Mouse (Mus musculus): ENCODE results near the gene Gm28041. TPM values are rescaled to one million over a fixed set of nuclear protein-coding genes. Genes with fewer than 3 reads are reported as not detected.
A peak's percentile ranks its signal among the peaks of the same experiment; 100 is the strongest.

Gm28041 gene
- polyA plus RNA-seq, 1 experiment from 2014 or later: not detected

- no peak for ATAC-seq (ENCODE audit: low read depth)
- Histone ChIP-seq H3K36me3 (peaks cover 11% of the 10 kb centered on the region; the same call in 1 of the 2 replicates), H3K9me3 (no peaks in the 10 kb centered on the region), H3K4me3 (no peak overlapping the region), H3K27me3 (no peaks in the 10 kb centered on the region), H3K4me1 (replicated peaks) (no peaks in the 10 kb centered on the region), H3K4me2 (no peak overlapping the region), H3K27ac (replicated peaks) (no peak overlapping the region), H3K9ac (no peak overlapping the region)
- 93% methylated on average over 2 of the region's 2 CpGs for WGBS
These were observed 32.1 kb downstream of the Gm28041 start for GRCm38 (mm10) chr13:67343422-67343821.

GRCm38 (mm10) chr13:67332877-67333276 lies 42.7 kb downstream of the Gm28041 start:
- WGBS: 72% methylated on average over 1 of the region's 1 CpGs
- peak overlapping the region; percentile 78 for H3K9ac ChIP-seq
- no peaks in the 10 kb centered on the region for H3K9me3 ChIP-seq
- no peak overlapping the region for H3K27ac ChIP-seq (replicated peaks)
- peak overlapping the region; percentile 70 for H3K4me2 ChIP-seq
- peaks cover 10% of the 10 kb centered on the region for H3K4me1 ChIP-seq (replicated peaks)
- peak; percentile 58 for ATAC-seq (ENCODE audit: low read depth)
- H3K36me3 ChIP-seq: no peaks in the 10 kb centered on the region
- H3K27me3 ChIP-seq: no peaks in the 10 kb centered on the region
- H3K4me3 ChIP-seq: peak overlapping the region; percentile 49

- Histone ChIP-seq H3K9ac (peak within 1 kb of the TSS; percentile 78), H3K4me2 (peak within 1 kb of the TSS; percentile 70), H3K27me3 (no peaks in the 10 kb centered on the region), H3K27ac (replicated peaks) (no peak within 1 kb of the TSS), H3K4me3 (peak within 1 kb of the TSS; percentile 49), H3K9me3 (no peaks in the 10 kb centered on the region), H3K4me1 (replicated peaks) (peaks cover 10% of the 10 kb centered on the region), H3K36me3 (no peaks in the 10 kb centered on the region)
- peak; percentile 92 for ATAC-seq (ENCODE audit: low read depth)
- WGBS: 17% methylated on average over 17 of the region's 17 CpGs
These were observed 43.4 kb downstream of the Gm28041 start, which contains the start of gene Zfp595 for GRCm38 (mm10) chr13:67332019-67332724. Gene Zfp595, minus strand, starts transcription at chr13:67332570.

GRCm38 (mm10) chr13:67306718-67307117 lies 68.8 kb downstream of the Gm28041 start:
- Histone ChIP-seq H3K9me3 (no peaks in the 10 kb centered on the region), H3K27me3 (no peaks in the 10 kb centered on the region), H3K4me2 (peak overlapping the region; percentile 82), H3K9ac (peak overlapping the region; percentile 88), H3K4me1 (replicated peaks) (peaks cover 12% of the 10 kb centered on the region), H3K36me3 (no peaks in the 10 kb centered on the region), H3K27ac (replicated peaks) (peak overlapping the region; percentile 35; the same call in 1 of the 2 replicates), H3K4me3 (peak overlapping the region; percentile 74)
- ATAC-seq (ENCODE audit: low read depth): peak; percentile 81
- WGBS: 33% methylated on average over 5 of the region's 5 CpGs

- peak within 1 kb of the TSS; percentile 82 for H3K4me2 ChIP-seq
- peak within 1 kb of the TSS; percentile 88 for H3K9ac ChIP-seq
- peak within 1 kb of the TSS; percentile 74 for H3K4me3 ChIP-seq
- H3K4me1 ChIP-seq (replicated peaks): peaks cover 12% of the 10 kb centered on the region
- H3K9me3 ChIP-seq: no peaks in the 10 kb centered on the region
- 9% methylated on average over 16 of the region's 16 CpGs for WGBS
- no peaks in the 10 kb centered on the region for H3K27me3 ChIP-seq
- peak; percentile 100 for ATAC-seq (ENCODE audit: low read depth)
- no peaks in the 10 kb centered on the region for H3K36me3 ChIP-seq
- H3K27ac ChIP-seq (replicated peaks): peak within 1 kb of the TSS; percentile 38; the same call in 1 of the 2 replicates
These were observed 69.5 kb downstream of the Gm28041 start, which contains the start of gene Zfp457 for GRCm38 (mm10) chr13:67305822-67306672. Gene Zfp457, minus strand, starts transcription at chr13:67306485.

Other genes with a start within 250 kb of the Gm28041 start
- gene Rsl1, start 202.6 kb downstream of the Gm28041 start, polyA plus RNA-seq (2015; fragmentation: Nextera tagmentation; extraction: Ambion mirVana): 7.1 and 7.5 TPM in 2 replicates
- 2.0 and 3.1 TPM in 2 replicates for gene Zfp455, start 181.2 kb downstream of the Gm28041 start, polyA plus RNA-seq (2015; fragmentation: Nextera tagmentation; extraction: Ambion mirVana)
- 5.1 and 5.9 TPM in 2 replicates for gene Zfp458, start 97.3 kb downstream of the Gm28041 start, polyA plus RNA-seq (2015; fragmentation: Nextera tagmentation; extraction: Ambion mirVana)
- 0.88 and 1.2 TPM in 2 replicates for gene Zfp457, start 69.2 kb downstream of the Gm28041 start, polyA plus RNA-seq (2015; fragmentation: Nextera tagmentation; extraction: Ambion mirVana)
- gene Zfp595, start 43.2 kb downstream of the Gm28041 start, polyA plus RNA-seq (2015; fragmentation: Nextera tagmentation; extraction: Ambion mirVana): 1.6 and 2.2 TPM in 2 replicates
- gene Gm28044, start 15.2 kb downstream of the Gm28041 start, polyA plus RNA-seq (2015; fragmentation: Nextera tagmentation; extraction: Ambion mirVana): not detected in 2 replicates
- gene Zfp953, start 15.1 kb downstream of the Gm28041 start, polyA plus RNA-seq (2015; fragmentation: Nextera tagmentation; extraction: Ambion mirVana): 0.82 and 1.0 TPM in 2 replicates
- gene Zfp456, start 77 bp upstream of the Gm28041 start, polyA plus RNA-seq (2015; fragmentation: Nextera tagmentation; extraction: Ambion mirVana): 1.3 and 1.5 TPM in 2 replicates
- 3.8 and 4.2 TPM in 2 replicates for gene Zfp429, start 24.1 kb upstream of the Gm28041 start, polyA plus RNA-seq (2015; fragmentation: Nextera tagmentation; extraction: Ambion mirVana)
- 0.73 and 0.91 TPM in 2 replicates for gene Zfp459, start 45.7 kb upstream of the Gm28041 start, polyA plus RNA-seq (2015; fragmentation: Nextera tagmentation; extraction: Ambion mirVana)
- 5.6 and 6.5 TPM in 2 replicates for gene Zfp874a, start 75.9 kb upstream of the Gm28041 start, polyA plus RNA-seq (2015; fragmentation: Nextera tagmentation; extraction: Ambion mirVana)
- gene Zfp874b, start 108.5 kb upstream of the Gm28041 start, polyA plus RNA-seq (2015; fragmentation: Nextera tagmentation; extraction: Ambion mirVana): 2.5 TPM in 2 replicates
- gene Zfp58, start 124.8 kb upstream of the Gm28041 start, polyA plus RNA-seq (2015; fragmentation: Nextera tagmentation; extraction: Ambion mirVana): 12.8 and 14.2 TPM in 2 replicates
- not detected in 2 replicates for gene Gm26965, start 150.4 kb upstream of the Gm28041 start, polyA plus RNA-seq (2015; fragmentation: Nextera tagmentation; extraction: Ambion mirVana)
- gene Zfp87, start 150.4 kb upstream of the Gm28041 start, polyA plus RNA-seq (2015; fragmentation: Nextera tagmentation; extraction: Ambion mirVana): 31.8 and 33.5 TPM in 2 replicates
- gene Zfp748, start 178.1 kb upstream of the Gm28041 start, polyA plus RNA-seq (2015; fragmentation: Nextera tagmentation; extraction: Ambion mirVana): 14.0 and 15.5 TPM in 2 replicates
- gene Zfp729b, start 234.0 kb upstream of the Gm28041 start, polyA plus RNA-seq (2015; fragmentation: Nextera tagmentation; extraction: Ambion mirVana): 4.5 and 5.0 TPM in 2 replicates

Measured in neural tube, embryonic 13.5 days (tissue).